Mouse (Mus musculus): Measurements from ENCODE around the gene Ctla4. TPM values are rescaled to one million over a fixed set of nuclear protein-coding genes. Genes with fewer than 3 reads are reported as not detected.

The Ctla4 gene
- polyA plus RNA-seq, 1 experiment, result 7.4 TPM

DNA sequence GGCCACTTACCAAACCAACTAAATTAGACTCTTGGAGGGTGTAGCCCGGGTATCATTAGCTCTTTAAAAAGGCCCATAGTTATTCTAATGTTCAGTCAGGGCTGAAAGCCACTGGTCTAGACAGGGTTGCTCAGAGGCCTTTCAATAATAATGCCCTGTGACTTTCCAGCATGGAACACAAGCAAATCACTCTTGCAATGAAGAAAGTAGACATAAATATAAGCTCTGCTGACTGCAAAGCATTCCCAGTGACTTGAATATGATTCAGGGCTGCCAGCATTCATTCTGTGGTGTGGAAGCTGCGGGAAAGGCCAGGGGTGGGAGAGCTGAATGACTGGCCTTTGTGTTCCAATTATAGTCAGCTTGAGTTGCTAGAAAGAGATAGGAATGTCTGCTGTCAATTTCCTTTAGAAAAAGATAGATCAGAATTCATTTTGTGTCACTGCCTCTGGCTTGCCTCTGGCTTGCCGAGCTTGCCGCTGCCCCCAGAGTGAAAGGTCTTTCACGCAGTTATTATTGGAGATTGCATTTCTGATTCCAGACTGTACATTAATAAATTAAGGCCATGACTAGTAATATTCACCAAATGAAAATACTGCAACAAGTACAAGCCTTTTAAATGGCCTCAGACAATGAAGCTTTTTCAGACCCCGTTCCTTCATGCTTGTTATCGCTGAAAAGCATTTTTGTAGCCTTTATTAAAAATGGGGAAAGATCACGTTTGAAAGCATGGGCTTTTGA lies 35.6 kb upstream of the Ctla4 start:
- peaks cover 13% of the 10 kb centered on the region for H3K4me1 ChIP-seq (replicated peaks; ENCODE audit: control insufficient read depth, insufficient read depth, low read length)
- no peak overlapping the region for H3K4me3 ChIP-seq (ENCODE audit: control insufficient read depth, insufficient read depth, low read length)
- TF ChIP-seq POLR2A (IDR thresholded peaks at IDR 0.05; ENCODE audit: control insufficient read depth, extremely low read depth, insufficient read depth, low read length, poor library complexity) (no peak), CTCF (IDR thresholded peaks at IDR 0.05; ENCODE audit: borderline replicate concordance, control insufficient read depth, extremely low read depth, insufficient read depth, low read length, poor library complexity) (no peak)
- WGBS, result 98% methylated on average over 8 of the region's 8 CpGs
- no peaks in the 10 kb centered on the region for H3K27me3 ChIP-seq (ENCODE audit: control insufficient read depth, insufficient read depth, low read length)
- no peak for DNase-seq
- no peaks in the 10 kb centered on the region for H3K36me3 ChIP-seq (ENCODE audit: control insufficient read depth, insufficient read depth, low read length)
- H3K27ac ChIP-seq (ENCODE audit: control insufficient read depth, insufficient read depth, low read length), result no peak overlapping the region

DNA sequence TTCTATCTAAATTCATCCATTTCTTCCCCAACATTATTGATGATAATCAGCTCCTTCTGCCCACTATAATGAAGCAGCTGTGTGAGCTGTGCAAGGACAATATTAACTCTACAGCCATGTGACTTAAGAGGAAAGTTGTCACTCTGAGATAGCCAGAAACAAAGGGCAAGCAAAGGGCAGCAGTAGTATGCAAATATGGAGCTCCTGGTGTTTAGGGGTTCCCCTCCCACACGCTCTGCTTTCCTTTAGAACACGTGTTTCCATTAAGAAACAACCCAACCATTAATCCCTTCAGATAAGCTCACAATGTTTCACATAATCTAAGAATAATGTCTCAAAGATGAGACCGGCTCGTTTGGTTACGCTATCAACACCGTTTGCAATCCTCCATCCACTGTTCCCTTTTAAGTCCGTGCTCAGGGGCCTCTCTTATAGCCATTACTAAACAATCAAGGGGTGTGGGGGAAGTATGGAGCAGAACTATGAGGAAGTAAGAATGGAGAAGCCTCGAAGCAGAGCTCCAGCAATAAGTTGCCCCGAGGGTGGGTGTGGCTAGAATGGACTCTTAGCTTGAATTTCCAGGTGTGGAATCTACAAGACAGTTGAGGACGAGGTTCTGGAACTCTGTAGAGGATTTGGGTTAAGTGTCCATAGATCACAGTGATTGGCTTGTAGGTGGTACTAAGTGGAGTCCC lies 34.6 kb upstream of the Ctla4 start:
- H3K4me3 ChIP-seq (ENCODE audit: control insufficient read depth, insufficient read depth, low read length), result no peak overlapping the region
- WGBS, result 53% methylated on average over 10 of the region's 10 CpGs
- H3K4me1 ChIP-seq (replicated peaks; ENCODE audit: control insufficient read depth, insufficient read depth, low read length), result peaks cover 13% of the 10 kb centered on the region
- no peaks in the 10 kb centered on the region for H3K36me3 ChIP-seq (ENCODE audit: control insufficient read depth, insufficient read depth, low read length)
- TF ChIP-seq POLR2A (IDR thresholded peaks at IDR 0.05; ENCODE audit: control insufficient read depth, extremely low read depth, insufficient read depth, low read length, poor library complexity) (no peak), CTCF (IDR thresholded peaks at IDR 0.05; ENCODE audit: borderline replicate concordance, control insufficient read depth, extremely low read depth, insufficient read depth, low read length, poor library complexity) (no peak)
- DNase-seq, result no peak
- H3K27ac ChIP-seq (ENCODE audit: control insufficient read depth, insufficient read depth, low read length), result no peak overlapping the region
- H3K27me3 ChIP-seq (ENCODE audit: control insufficient read depth, insufficient read depth, low read length), result no peaks in the 10 kb centered on the region

DNA sequence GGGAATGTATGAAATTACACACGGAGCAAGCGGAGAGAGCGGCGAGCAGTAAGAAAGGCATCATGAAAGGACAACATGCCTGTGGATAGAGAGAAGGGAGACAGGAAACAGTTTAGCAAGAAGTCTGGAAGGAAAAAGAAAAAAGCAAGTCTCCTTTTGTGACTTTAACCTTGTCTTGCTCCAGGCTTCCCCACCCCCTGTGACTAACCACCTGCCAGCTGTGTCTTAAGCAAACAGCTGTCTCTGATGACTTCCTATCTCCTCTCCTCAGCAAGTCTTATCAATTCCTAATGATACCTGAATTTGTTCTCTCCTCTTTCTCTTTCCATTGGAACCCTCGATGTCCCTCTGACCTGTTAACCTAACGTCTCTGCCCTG lies 34.0 kb upstream of the Ctla4 start:
- H3K27me3 ChIP-seq (ENCODE audit: control insufficient read depth, insufficient read depth, low read length), result no peaks in the 10 kb centered on the region
- H3K4me1 ChIP-seq (replicated peaks; ENCODE audit: control insufficient read depth, insufficient read depth, low read length), result peaks cover 16% of the 10 kb centered on the region
- H3K27ac ChIP-seq (ENCODE audit: control insufficient read depth, insufficient read depth, low read length), result no peak overlapping the region
- H3K36me3 ChIP-seq (ENCODE audit: control insufficient read depth, insufficient read depth, low read length), result no peaks in the 10 kb centered on the region
- no peak overlapping the region for H3K4me3 ChIP-seq (ENCODE audit: control insufficient read depth, insufficient read depth, low read length)
- WGBS, result 78% methylated on average over 6 of the region's 6 CpGs
- peak; percentile 31 for DNase-seq
- TF ChIP-seq POLR2A (IDR thresholded peaks at IDR 0.05; ENCODE audit: control insufficient read depth, extremely low read depth, insufficient read depth, low read length, poor library complexity), result no peak
- no peak for TF ChIP-seq CTCF (IDR thresholded peaks at IDR 0.05; ENCODE audit: borderline replicate concordance, control insufficient read depth, extremely low read depth, insufficient read depth, low read length, poor library complexity)

DNA sequence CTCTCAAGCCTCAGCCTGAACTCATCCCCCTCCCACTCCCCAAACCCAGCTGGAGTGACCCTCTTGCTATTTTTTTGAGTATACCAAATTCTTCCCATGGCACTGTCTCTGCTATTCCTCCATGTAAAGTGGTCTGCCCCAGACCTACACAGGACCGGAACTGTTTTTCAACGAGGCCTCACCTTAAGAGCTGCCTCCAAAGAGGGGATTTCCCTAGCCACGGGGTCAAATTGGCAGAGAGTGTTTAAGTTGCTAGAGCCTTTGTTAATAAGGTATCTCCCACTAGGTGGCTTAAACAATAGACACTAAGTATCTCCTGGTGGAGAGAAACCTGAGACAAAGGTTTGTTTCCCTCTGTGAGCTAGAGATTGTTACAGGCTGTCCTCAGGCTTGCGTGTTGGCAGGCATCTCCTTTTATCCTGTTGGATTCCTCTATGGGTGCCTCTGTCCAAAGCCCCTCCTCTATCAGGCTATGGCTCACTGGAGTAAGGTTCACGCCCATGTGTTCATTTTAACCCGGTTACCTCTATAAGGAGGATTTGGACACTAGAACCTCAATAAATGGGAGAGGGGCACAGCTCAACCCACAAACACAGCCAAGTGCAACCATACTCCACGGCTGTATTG lies 33.4 kb upstream of the Ctla4 start:
- WGBS, result 65% methylated on average over 7 of the region's 7 CpGs
- H3K27ac ChIP-seq (ENCODE audit: control insufficient read depth, insufficient read depth, low read length), result peak overlapping the region; percentile 5; the same call in 1 of the 2 replicates
- H3K4me1 ChIP-seq (replicated peaks; ENCODE audit: control insufficient read depth, insufficient read depth, low read length), result peaks cover 18% of the 10 kb centered on the region
- no peak overlapping the region for H3K4me3 ChIP-seq (ENCODE audit: control insufficient read depth, insufficient read depth, low read length)
- H3K36me3 ChIP-seq (ENCODE audit: control insufficient read depth, insufficient read depth, low read length), result no peaks in the 10 kb centered on the region
- no peak for TF ChIP-seq POLR2A (IDR thresholded peaks at IDR 0.05; ENCODE audit: control insufficient read depth, extremely low read depth, insufficient read depth, low read length, poor library complexity)
- TF ChIP-seq CTCF (IDR thresholded peaks at IDR 0.05; ENCODE audit: borderline replicate concordance, control insufficient read depth, extremely low read depth, insufficient read depth, low read length, poor library complexity), result no peak
- no peak for DNase-seq
- no peaks in the 10 kb centered on the region for H3K27me3 ChIP-seq (ENCODE audit: control insufficient read depth, insufficient read depth, low read length)

DNA sequence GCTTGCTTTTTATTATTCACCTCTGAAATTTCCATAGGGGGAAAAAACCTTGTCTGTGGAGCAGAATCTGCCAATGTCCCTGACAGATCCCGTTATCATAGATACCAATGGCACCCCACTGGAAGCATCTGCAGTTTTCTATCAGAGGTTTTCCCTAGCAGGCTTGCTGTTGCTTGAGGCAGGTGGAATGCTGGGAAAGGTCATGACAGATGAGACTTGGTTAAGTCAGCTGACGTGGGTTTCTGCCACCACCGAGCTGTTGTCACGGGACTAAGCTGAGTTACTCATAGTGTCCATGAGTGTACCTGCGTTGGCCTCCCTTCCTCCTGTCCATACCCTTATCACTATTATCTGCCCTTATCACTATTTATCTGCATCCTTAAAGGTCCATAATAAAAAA lies 32.8 kb upstream of the Ctla4 start:
- Histone ChIP-seq H3K36me3 (ENCODE audit: control insufficient read depth, insufficient read depth, low read length) (no peaks in the 10 kb centered on the region), H3K4me3 (ENCODE audit: control insufficient read depth, insufficient read depth, low read length) (no peak overlapping the region), H3K27ac (ENCODE audit: control insufficient read depth, insufficient read depth, low read length) (no peak overlapping the region), H3K4me1 (replicated peaks; ENCODE audit: control insufficient read depth, insufficient read depth, low read length) (peaks cover 18% of the 10 kb centered on the region), H3K27me3 (ENCODE audit: control insufficient read depth, insufficient read depth, low read length) (no peaks in the 10 kb centered on the region)
- 92% methylated on average over 5 of the region's 5 CpGs for WGBS
- TF ChIP-seq POLR2A (IDR thresholded peaks at IDR 0.05; ENCODE audit: control insufficient read depth, extremely low read depth, insufficient read depth, low read length, poor library complexity) (no peak), CTCF (IDR thresholded peaks at IDR 0.05; ENCODE audit: borderline replicate concordance, control insufficient read depth, extremely low read depth, insufficient read depth, low read length, poor library complexity) (no peak)
- no peak for DNase-seq

DNA sequence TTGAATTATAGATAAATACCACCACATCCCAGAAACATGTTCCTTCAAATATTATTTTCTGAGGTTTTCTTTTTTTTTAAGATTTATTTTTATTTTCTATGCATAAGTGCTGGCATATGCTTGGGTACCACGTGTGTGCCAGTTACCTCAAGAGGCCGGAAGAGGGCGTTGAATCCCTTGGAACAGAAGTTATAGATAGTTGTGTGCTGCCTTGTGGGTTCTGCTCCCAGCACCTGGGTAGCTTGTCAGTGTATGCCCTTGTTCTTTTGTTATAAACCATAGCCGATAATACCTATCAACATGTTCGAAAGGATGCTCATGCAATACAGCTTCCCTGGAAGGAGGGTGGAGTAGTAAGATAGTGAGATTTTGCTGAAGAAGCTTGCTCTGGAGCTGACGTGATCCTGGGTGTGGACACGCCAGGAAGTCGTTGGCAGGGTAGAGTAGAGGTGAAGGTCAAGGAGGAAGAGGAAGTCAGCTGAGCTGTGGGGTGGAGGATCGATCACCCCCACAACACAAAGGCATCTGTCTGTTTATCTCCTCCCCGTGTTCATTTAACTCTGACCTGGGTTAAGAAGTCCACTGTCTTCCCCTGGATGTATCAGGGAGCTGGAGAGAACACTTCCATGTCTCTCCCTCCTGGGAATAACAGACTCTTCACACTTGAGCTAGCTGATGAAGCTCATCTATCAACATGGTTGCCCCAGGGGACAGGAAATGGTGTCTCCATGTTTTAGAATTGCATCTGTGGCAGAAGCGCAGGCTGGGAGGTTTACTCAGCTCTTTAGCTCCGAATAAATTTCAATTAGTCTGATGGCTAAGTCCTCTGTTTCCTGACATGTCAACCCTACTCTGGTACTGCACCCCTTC lies 29.2 kb upstream of the Ctla4 start:
- Histone ChIP-seq H3K27me3 (ENCODE audit: control insufficient read depth, insufficient read depth, low read length) (no peaks in the 10 kb centered on the region), H3K27ac (ENCODE audit: control insufficient read depth, insufficient read depth, low read length) (no peak overlapping the region), H3K4me3 (ENCODE audit: control insufficient read depth, insufficient read depth, low read length) (no peak overlapping the region), H3K4me1 (replicated peaks; ENCODE audit: control insufficient read depth, insufficient read depth, low read length) (peaks cover 16% of the 10 kb centered on the region), H3K36me3 (ENCODE audit: control insufficient read depth, insufficient read depth, low read length) (no peaks in the 10 kb centered on the region)
- DNase-seq, result no peak
- TF ChIP-seq POLR2A (IDR thresholded peaks at IDR 0.05; ENCODE audit: control insufficient read depth, extremely low read depth, insufficient read depth, low read length, poor library complexity) (no peak), CTCF (IDR thresholded peaks at IDR 0.05; ENCODE audit: borderline replicate concordance, control insufficient read depth, extremely low read depth, insufficient read depth, low read length, poor library complexity) (no peak)
- WGBS, result 73% methylated on average over 12 of the region's 12 CpGs

All from thymus, adult 2 months (tissue).